Mouse (Mus musculus) E14TG2a.4 (cell line): ENCODE measurements around the gene LTO1.

Experiments
- CTCF ChIP-seq: conservative IDR thresholded peaks from 2 replicates; pipeline ENCODE4 v1.5.1; 2014; ENCODE audit warnings: low read length
- POU5F1 ChIP-seq: IDR thresholded peaks from 2 replicates; pipeline ENCODE4 v1.6.1; 2014; ENCODE audit warnings: low read length, borderline replicate concordance

- TF ChIP-seq CTCF (no peak), POU5F1 (no peak)
Observed at GRCm38 (mm10) chr7:144971769-144972168, 56.9 kb downstream of the LTO1 start.
